Mouse (Mus musculus) myocyte (in vitro differentiated cells): ENCODE data around the gene Hoxa3.

ENCODE experiments used
- CEBPB ChIP-seq: IDR thresholded peaks from 2 replicates; pipeline ENCODE4 v1.6.1; 2011; ENCODE audit warnings: mild to moderate bottlenecking, moderate library complexity; ENCODE audit not compliant: poor library complexity, insufficient read depth, severe bottlenecking
- E2F4 ChIP-seq: IDR thresholded peaks from one replicate; pipeline ENCODE4 v1.6.1; 2011; ENCODE audit warnings: mild to moderate bottlenecking, control low read depth, moderate library complexity; ENCODE audit not compliant: insufficient read depth
- MAX ChIP-seq: IDR thresholded peaks from one replicate; pipeline ENCODE4 v1.6.1; 2011; ENCODE audit warnings: low read depth, mild to moderate bottlenecking, control low read depth
- MYOD1 ChIP-seq, 3 experiments: IDR thresholded peaks; one replicate each; pipeline ENCODE4 v1.6.1; 2011; ENCODE audit warnings: control low read depth in 2 of 3, low read depth in 2 of 3, mild to moderate bottlenecking in 2 of 3, moderate library complexity in 1 of 3; ENCODE audit not compliant: insufficient read length in 2 of 3, control insufficient read depth in 1 of 3
- MYOG ChIP-seq, 3 experiments: IDR thresholded peaks; one replicate each; pipeline ENCODE4 v1.6.1; 2011; ENCODE audit warnings: control low read depth in 2 of 3, low read depth in 2 of 3, mild to moderate bottlenecking in 2 of 3; ENCODE audit not compliant: insufficient read length in 2 of 3, control insufficient read depth in 1 of 3, insufficient read depth in 1 of 3
- POLR2A ChIP-seq: IDR thresholded peaks from one replicate; pipeline ENCODE4 v1.6.1; 2011; ENCODE audit warnings: low read depth, mild to moderate bottlenecking, control low read depth, moderate library complexity; ENCODE audit not compliant: insufficient read length
- TCF12 ChIP-seq: IDR thresholded peaks from one replicate; pipeline ENCODE4 v1.6.1; 2011; ENCODE audit warnings: mild to moderate bottlenecking, control low read depth; ENCODE audit not compliant: poor library complexity, insufficient read depth, severe bottlenecking
- USF1 ChIP-seq: IDR thresholded peaks from one replicate; pipeline ENCODE4 v1.6.1; 2011; ENCODE audit warnings: low read depth, mild to moderate bottlenecking, control low read depth, moderate library complexity

GRCm38 (mm10) chr6:52207684-52207976 is 5.5 kb downstream of the Hoxa3 start:
- no peak for TF ChIP-seq POLR2A
- TF ChIP-seq MAX: no peak
- no peak for TF ChIP-seq MYOD1 (IDR thresholded peaks at IDR 0.05; ENCODE audit: control insufficient read depth in 1 of 3, insufficient read length in 2 of 3, low read depth in 2 of 3)
- no peak for TF ChIP-seq CEBPB
- no peak for TF ChIP-seq TCF12
- no peak for TF ChIP-seq MYOG (IDR thresholded peaks at IDR 0.05; ENCODE audit: control insufficient read depth in 1 of 3, insufficient read depth in 1 of 3, insufficient read length in 2 of 3, low read depth in 2 of 3)
- TF ChIP-seq E2F4: no peak
- no peak for TF ChIP-seq USF1
